Mouse (Mus musculus): ENCODE measurements around the gene Ednrb.

Gene Ednrb

GRCm38 (mm10) chr14:103844011-103844549, at the start of gene Ednrb:
Gene Ednrb, minus strand, starts transcription at chr14:103844402.
- peak; percentile 16 for DNase-seq (ENCODE audit: inconsistent ontology term)

GRCm38 (mm10) chr14:103892411-103892938, 48.3 kb upstream of the Ednrb start:
- DNase-seq (ENCODE audit: inconsistent ontology term) = no peak

DNA sequence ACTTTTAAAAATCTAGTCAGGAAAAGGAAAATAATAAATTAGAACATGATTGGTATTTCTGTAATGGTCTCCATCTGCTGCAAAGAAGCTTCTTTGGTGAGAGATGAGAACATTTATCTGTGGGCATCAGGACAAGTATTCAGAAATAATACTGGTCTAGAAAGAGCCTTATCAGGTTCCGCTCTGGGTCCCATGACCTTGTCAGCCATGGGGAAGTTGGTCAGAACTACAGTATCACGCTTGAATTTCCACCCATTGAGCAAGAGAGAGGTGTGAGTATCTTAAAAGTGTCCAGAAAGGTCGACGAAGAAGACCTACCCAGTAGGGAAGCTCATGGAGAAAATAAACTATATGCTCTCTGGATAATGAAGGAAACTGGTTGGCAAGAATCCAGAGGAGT, 46.6 kb upstream of the Ednrb start:
- DNase-seq (ENCODE audit: inconsistent ontology term) = no peak

- DNase-seq (ENCODE audit: inconsistent ontology term) = no peak
These were observed 40.8 kb upstream of the Ednrb start for GRCm38 (mm10) chr14:103884892-103885575.

DNA sequence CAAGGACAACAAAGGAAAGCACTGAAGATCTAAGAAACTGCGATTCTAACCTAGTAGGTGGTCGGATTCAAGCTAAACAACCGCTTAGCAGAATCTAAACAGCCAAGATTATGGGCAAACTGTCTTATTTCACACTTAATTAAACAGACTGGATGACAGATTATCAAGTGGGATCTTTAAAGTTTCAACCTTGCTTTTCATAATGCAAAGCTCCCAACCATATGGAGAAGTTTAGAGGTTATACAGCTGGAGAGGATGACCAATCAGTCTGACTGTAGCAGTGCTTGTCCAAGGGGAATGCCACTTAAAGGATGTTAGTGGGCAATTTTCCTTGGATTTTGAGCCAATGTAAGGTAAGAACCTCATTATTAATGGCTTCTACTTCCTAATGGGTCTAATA, 38.7 kb upstream of the Ednrb start:
- no peak for DNase-seq (ENCODE audit: inconsistent ontology term)

GRCm38 (mm10) chr14:103877117-103877516, 32.9 kb upstream of the Ednrb start:
- no peak for DNase-seq (ENCODE audit: inconsistent ontology term)

- no peak for DNase-seq (ENCODE audit: inconsistent ontology term)
These were observed 32.4 kb upstream of the Ednrb start for GRCm38 (mm10) chr14:103876598-103876997.

GRCm38 (mm10) chr14:103866636-103867035, 22.4 kb upstream of the Ednrb start:
- DNase-seq (ENCODE audit: inconsistent ontology term) = no peak

DNA sequence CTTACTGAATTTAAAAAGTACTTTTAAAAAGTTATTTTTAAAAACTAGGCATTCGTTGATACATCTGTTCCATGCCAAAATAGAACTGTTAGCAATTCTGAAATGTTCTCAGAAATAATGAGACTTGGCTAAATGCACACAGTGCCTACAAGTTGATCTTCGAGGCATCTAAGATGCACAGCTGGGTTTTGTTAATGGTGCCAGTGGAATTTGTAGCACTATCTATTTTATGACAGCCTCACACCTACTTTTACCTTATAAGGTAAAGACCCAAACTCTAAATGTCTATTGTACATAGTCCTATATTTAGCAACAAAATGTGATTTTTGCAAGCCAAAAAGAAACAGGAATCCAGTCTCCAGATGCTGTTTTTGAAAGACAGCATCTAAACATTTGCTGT, 21.0 kb upstream of the Ednrb start:
- DNase-seq (ENCODE audit: inconsistent ontology term) = no peak

- no peak for DNase-seq (ENCODE audit: inconsistent ontology term)
These were observed 6.1 kb upstream of the Ednrb start for GRCm38 (mm10) chr14:103850071-103850845.

DNA sequence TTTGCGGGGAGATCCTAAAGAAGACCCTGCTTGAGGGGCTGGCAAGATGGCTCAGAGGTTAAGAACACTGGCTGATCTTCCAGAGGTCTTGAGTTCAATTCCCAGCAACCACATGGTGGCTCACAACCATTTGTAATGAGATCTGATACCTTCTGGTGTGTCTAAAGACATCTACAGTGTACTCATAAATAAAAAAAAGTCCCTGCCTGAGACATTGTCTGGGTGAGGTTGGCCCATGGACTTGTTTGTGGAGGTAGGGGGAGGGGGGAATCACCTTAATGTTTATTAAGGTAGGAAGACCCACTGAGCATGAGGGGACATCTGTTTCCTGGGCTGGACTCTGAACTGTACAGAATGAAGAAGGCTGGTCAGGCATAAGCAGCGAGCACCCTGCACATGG, 1.5 kb upstream of the Ednrb start:
- DNase-seq (ENCODE audit: inconsistent ontology term) = no peak

DNA sequence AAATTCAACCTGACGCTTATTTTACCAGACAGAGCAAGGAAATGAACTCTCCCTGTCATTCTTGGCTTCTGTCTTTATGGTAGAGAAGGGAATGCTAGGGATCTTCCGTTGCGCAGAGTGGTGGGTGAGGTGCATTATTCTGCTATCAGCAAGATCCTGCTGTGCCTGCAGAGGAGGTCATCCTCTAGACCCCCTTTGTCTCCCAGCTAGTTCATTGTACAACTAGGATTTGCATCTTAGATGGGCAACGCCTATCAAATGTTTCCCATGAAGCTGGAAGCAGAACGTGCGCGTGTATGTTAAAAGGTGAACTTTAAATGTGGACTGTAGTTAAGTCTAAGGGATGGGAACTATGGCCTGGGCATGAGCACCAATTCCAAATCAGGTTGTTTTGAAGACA, 742 bp upstream of the Ednrb start:
- DNase-seq (ENCODE audit: inconsistent ontology term) = no peak

DNA sequence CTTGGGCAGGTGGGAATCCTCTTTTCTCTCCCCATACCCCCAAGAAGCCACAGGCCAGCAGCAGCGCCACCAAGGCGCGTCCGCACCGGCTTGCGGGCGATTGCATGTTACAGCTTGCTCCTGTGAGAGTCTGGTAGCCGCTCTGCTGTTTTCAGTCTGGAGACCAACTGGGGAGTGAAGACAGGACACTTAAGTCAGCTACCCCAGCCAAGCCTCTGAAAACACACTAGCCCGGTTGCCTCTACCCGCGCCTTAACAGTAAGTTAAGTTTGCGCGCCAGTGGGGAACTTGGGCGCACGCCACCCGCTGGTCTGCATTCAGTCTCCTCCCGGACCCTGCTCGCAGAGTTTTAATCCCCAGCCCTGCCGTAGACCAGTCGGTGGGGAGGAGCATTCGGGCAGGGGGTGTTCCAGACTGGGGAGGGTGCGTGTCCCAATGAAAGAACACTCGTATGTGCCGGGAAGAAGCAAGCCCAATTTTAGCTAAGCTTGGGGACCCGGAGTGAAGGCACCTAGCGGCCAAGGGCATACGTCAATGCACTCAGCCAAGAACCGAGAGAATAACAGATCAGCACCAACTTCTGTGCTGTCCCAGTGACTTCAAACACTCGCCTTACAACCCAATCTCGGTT, 716 bp downstream of the Ednrb start:
- peak; percentile 67 for DNase-seq (ENCODE audit: inconsistent ontology term)

DNA sequence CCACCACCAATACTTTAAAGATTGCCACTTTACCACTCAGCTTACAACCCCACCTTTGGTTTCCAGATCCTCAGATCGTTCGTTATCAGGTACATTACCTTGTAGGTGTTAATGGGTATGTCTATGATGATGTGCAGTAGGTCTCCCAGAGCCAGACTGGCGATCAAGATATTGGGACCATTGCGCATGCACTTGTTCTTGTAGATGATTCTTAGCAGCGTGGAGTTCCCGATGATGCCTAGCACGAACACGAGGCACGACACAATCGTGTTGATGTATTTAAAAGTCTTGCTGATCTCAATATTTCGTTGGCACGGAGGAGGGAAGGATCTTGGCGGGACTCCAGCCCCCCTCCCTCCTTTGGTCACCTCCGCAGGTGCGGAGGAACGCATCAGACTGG, 1.3 kb downstream of the Ednrb start:
- DNase-seq (ENCODE audit: inconsistent ontology term) = no peak

- DNase-seq (ENCODE audit: inconsistent ontology term) = peak; percentile 54
These were observed 3.8 kb downstream of the Ednrb start for GRCm38 (mm10) chr14:103840436-103840835.

GRCm38 (mm10) chr14:103838887-103839286, 5.3 kb downstream of the Ednrb start:
- no peak for DNase-seq (ENCODE audit: inconsistent ontology term)

GRCm38 (mm10) chr14:103834589-103834988, 9.6 kb downstream of the Ednrb start:
- no peak for DNase-seq (ENCODE audit: inconsistent ontology term)

DNA sequence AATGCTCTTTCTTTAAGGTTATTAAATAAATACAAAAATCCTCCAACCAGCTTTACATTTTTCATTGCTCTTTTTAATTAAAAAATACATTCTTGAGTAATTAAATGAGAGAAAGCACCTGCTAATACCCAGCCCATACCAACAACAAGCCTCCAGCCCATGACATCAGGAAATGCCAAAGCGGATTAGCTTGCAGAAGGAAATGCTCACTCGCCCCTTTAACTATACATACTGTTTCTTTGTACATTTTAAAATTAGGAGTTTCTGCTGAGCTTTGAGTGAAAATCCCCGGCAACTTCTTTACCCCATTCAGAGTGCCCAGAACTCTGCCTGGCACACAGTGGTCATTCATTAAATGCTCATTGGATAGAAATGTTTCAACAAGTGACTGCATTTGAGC, 10.1 kb downstream of the Ednrb start:
- no peak for DNase-seq (ENCODE audit: inconsistent ontology term)

DNA sequence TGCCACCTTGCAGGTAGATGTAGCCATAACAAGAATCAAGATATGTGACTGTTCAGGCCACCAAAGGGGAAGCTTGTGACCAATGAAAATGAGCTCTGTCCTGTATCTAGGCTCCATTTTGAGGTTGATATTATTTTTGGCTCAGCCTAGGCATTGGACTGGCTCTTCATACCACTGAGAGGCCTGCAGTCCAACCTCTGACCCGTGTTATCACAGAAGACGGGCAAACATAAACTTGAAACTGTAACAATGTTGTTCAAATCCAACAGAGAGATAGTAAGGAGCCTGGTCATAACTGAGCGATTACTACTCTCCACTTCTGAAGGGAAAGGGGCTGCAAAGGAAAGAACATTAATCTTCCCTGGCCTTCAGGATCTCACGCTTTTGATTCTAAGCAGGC, 11.7 kb downstream of the Ednrb start:
- DNase-seq (ENCODE audit: inconsistent ontology term) = no peak

DNA sequence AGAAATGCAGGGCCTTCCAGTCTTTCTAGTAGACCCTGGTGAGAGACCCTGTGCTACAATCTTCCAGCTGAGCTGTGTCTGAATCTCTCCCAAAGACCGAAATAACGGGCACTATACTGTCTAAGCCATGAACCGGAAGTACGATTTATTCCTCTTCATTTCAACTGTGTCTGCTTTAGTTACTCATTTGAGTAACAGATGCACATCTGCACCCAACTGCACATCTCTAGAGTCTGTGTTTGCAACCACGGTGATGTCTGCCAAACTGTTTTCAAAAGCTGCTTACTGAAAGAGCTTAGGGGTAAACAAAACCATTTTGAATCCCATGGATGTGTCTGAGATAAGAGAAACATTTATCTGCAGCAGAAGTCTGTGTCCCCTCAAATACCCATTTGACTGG, 13.2 kb downstream of the Ednrb start:
- DNase-seq (ENCODE audit: inconsistent ontology term) = no peak

GRCm38 (mm10) chr14:103826343-103826742, 17.9 kb downstream of the Ednrb start:
- DNase-seq (ENCODE audit: inconsistent ontology term) = no peak

DNA sequence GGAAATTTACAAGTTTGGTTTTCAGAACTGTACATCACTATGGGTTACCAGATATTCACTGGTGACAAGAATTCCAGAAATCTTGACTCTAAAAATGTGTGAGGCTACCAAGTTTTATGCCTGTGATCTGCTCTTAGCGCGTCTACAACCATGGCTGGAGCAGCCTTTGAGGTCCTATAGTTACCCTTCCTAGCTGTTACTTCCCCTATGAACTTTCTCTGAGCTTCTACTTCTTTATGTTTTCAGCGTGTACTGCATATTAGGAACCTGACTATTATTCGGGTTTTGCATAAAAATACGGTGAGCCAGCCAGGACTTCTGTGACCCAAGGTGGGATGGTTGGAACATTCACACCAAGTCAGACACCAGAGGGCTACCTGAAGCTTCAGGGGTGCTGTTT, 18.3 kb downstream of the Ednrb start:
- no peak for DNase-seq (ENCODE audit: inconsistent ontology term)
